Mouse (Mus musculus): ENCODE results near the gene Kcnb1. TPM values are rescaled to one million over a fixed set of nuclear protein-coding genes. Genes with fewer than 3 reads are reported as not detected.

Gene Kcnb1
- polyA plus RNA-seq, 1 experiment: 0.45 TPM

GRCm38 (mm10) chr2:167201463-167202291 lies 11.7 kb upstream of the Kcnb1 start:
- Histone ChIP-seq H3K4me1 (ENCODE audit: control insufficient read depth, insufficient read depth, low read length) (no peaks in the 10 kb centered on the region), H3K27ac (ENCODE audit: control insufficient read depth, insufficient read depth, low read depth, low read length, poor library complexity) (no peak overlapping the region), H3K4me3 (replicated peaks; ENCODE audit: control insufficient read depth, low read depth, low read length) (no peak overlapping the region)
- WGBS: 47% methylated on average over 16 of the region's 16 CpGs
- TF ChIP-seq POLR2A (IDR thresholded peaks at IDR 0.05; ENCODE audit: borderline replicate concordance, control insufficient read depth, low read depth, low read length) (no peak), CTCF (IDR thresholded peaks at IDR 0.05; ENCODE audit: control insufficient read depth, insufficient read depth, low read length) (no peak)

GRCm38 (mm10) chr2:167198660-167199427 lies 8.9 kb upstream of the Kcnb1 start:
- no peaks in the 10 kb centered on the region for H3K4me1 ChIP-seq (ENCODE audit: control insufficient read depth, insufficient read depth, low read length)
- H3K27ac ChIP-seq (ENCODE audit: control insufficient read depth, insufficient read depth, low read depth, low read length, poor library complexity): no peak overlapping the region
- WGBS: 79% methylated on average over 13 of the region's 13 CpGs
- TF ChIP-seq CTCF (IDR thresholded peaks at IDR 0.05; ENCODE audit: control insufficient read depth, insufficient read depth, low read length) (no peak), POLR2A (IDR thresholded peaks at IDR 0.05; ENCODE audit: borderline replicate concordance, control insufficient read depth, low read depth, low read length) (no peak)
- H3K4me3 ChIP-seq (replicated peaks; ENCODE audit: control insufficient read depth, low read depth, low read length): no peak overlapping the region

GRCm38 (mm10) chr2:167193361-167193760 lies 3.4 kb upstream of the Kcnb1 start:
- Histone ChIP-seq H3K4me3 (replicated peaks; ENCODE audit: control insufficient read depth, low read depth, low read length) (no peak overlapping the region), H3K4me1 (ENCODE audit: control insufficient read depth, insufficient read depth, low read length) (no peaks in the 10 kb centered on the region), H3K27ac (ENCODE audit: control insufficient read depth, insufficient read depth, low read depth, low read length, poor library complexity) (no peak overlapping the region)
- 71% methylated on average over 3 of the region's 3 CpGs for WGBS
- no peak for TF ChIP-seq POLR2A (IDR thresholded peaks at IDR 0.05; ENCODE audit: borderline replicate concordance, control insufficient read depth, low read depth, low read length)
- no peak for TF ChIP-seq CTCF (IDR thresholded peaks at IDR 0.05; ENCODE audit: control insufficient read depth, insufficient read depth, low read length)

GRCm38 (mm10) chr2:167189291-167190075 lies 472 bp downstream of the Kcnb1 start:
- no peaks in the 10 kb centered on the region for H3K4me1 ChIP-seq (ENCODE audit: control insufficient read depth, insufficient read depth, low read length)
- H3K27ac ChIP-seq (ENCODE audit: control insufficient read depth, insufficient read depth, low read depth, low read length, poor library complexity): no peak overlapping the region
- 12% methylated on average over 89 of the region's 91 CpGs for WGBS
- no peak overlapping the region for H3K4me3 ChIP-seq (replicated peaks; ENCODE audit: control insufficient read depth, low read depth, low read length)
- no peak for TF ChIP-seq CTCF (IDR thresholded peaks at IDR 0.05; ENCODE audit: control insufficient read depth, insufficient read depth, low read length)
- no peak for TF ChIP-seq POLR2A (IDR thresholded peaks at IDR 0.05; ENCODE audit: borderline replicate concordance, control insufficient read depth, low read depth, low read length)

- TF ChIP-seq POLR2A (IDR thresholded peaks at IDR 0.05; ENCODE audit: borderline replicate concordance, control insufficient read depth, low read depth, low read length) (no peak), CTCF (IDR thresholded peaks at IDR 0.05; ENCODE audit: control insufficient read depth, insufficient read depth, low read length) (no peak)
- Histone ChIP-seq H3K4me1 (ENCODE audit: control insufficient read depth, insufficient read depth, low read length) (no peaks in the 10 kb centered on the region), H3K4me3 (replicated peaks; ENCODE audit: control insufficient read depth, low read depth, low read length) (peak overlapping the region; percentile 55), H3K27ac (ENCODE audit: control insufficient read depth, insufficient read depth, low read depth, low read length, poor library complexity) (no peak overlapping the region)
- 16% methylated on average over 63 of the region's 83 CpGs for WGBS
These were observed 1.4 kb downstream of the Kcnb1 start for GRCm38 (mm10) chr2:167188315-167189207.

GRCm38 (mm10) chr2:167187119-167187518 lies 2.8 kb downstream of the Kcnb1 start:
- TF ChIP-seq POLR2A (IDR thresholded peaks at IDR 0.05; ENCODE audit: borderline replicate concordance, control insufficient read depth, low read depth, low read length): no peak
- TF ChIP-seq CTCF (IDR thresholded peaks at IDR 0.05; ENCODE audit: control insufficient read depth, insufficient read depth, low read length): no peak
- WGBS: 70% methylated on average over 5 of the region's 5 CpGs
- no peaks in the 10 kb centered on the region for H3K4me1 ChIP-seq (ENCODE audit: control insufficient read depth, insufficient read depth, low read length)

GRCm38 (mm10) chr2:167186544-167186943 lies 3.4 kb downstream of the Kcnb1 start:
- Histone ChIP-seq H3K27ac (ENCODE audit: control insufficient read depth, insufficient read depth, low read depth, low read length, poor library complexity) (no peak overlapping the region), H3K4me3 (replicated peaks; ENCODE audit: control insufficient read depth, low read depth, low read length) (no peak overlapping the region), H3K4me1 (ENCODE audit: control insufficient read depth, insufficient read depth, low read length) (no peaks in the 10 kb centered on the region)
- TF ChIP-seq POLR2A (IDR thresholded peaks at IDR 0.05; ENCODE audit: borderline replicate concordance, control insufficient read depth, low read depth, low read length): no peak
- TF ChIP-seq CTCF (IDR thresholded peaks at IDR 0.05; ENCODE audit: control insufficient read depth, insufficient read depth, low read length): no peak
- WGBS: 64% methylated on average over 10 of the region's 10 CpGs

More at GRCm38 (mm10) chr2:167187119-167187518, 2.8 kb downstream of the Kcnb1 start:
- H3K27ac ChIP-seq (ENCODE audit: control insufficient read depth, insufficient read depth, low read depth, low read length, poor library complexity): no peak overlapping the region
- no peak overlapping the region for H3K4me3 ChIP-seq (replicated peaks; ENCODE audit: control insufficient read depth, low read depth, low read length)
